Mouse (Mus musculus) midbrain, embryonic 15.5 days (tissue): Measurements from ENCODE around the gene Pip5k1b. TPM values are rescaled to one million over a fixed set of nuclear protein-coding genes. Genes with fewer than 3 reads are reported as not detected.

Experiments used
- ATAC-seq: fragments of 200-750 bp; cut with Nextera tagmentation; replicated peaks from 2 replicates; pipeline ENCODE4 v1.8.0; 2017; ENCODE audit warnings: moderate TSS enrichment
- H3K27ac ChIP-seq: fragments of 300-500 bp; sonication (generic); 2 replicates; pipeline ENCODE4 v1.5.1; 2015; ENCODE audit warnings: mild to moderate bottlenecking, inconsistent platforms
- H3K27me3 ChIP-seq: fragments of 300-500 bp; sonication (generic); replicated peaks from 2 replicates; pipeline ENCODE4 v1.6.1; 2015; ENCODE audit warnings: inconsistent platforms
- H3K36me3 ChIP-seq: fragments of 300-500 bp; sonication (generic); replicated peaks from 2 replicates; pipeline ENCODE4 v1.6.1; 2015; ENCODE audit warnings: inconsistent platforms
- H3K4me1 ChIP-seq: fragments of 300-500 bp; sonication (generic); 2 replicates; pipeline ENCODE4 v1.6.1; 2015; ENCODE audit warnings: inconsistent platforms
- H3K4me2 ChIP-seq: fragments of 300-500 bp; sonication (generic); 2 replicates; pipeline ENCODE4 v1.6.1; 2015; ENCODE audit warnings: inconsistent platforms, mild to moderate bottlenecking, moderate library complexity
- H3K4me3 ChIP-seq: fragments of 300-500 bp; sonication (generic); 2 replicates; pipeline ENCODE4 v1.5.1; 2015; ENCODE audit warnings: mild to moderate bottlenecking, inconsistent platforms
- H3K9ac ChIP-seq: fragments of 300-500 bp; sonication (generic); 2 replicates; pipeline ENCODE4 v1.6.1; 2015; ENCODE audit warnings: mild to moderate bottlenecking, inconsistent platforms
- H3K9me3 ChIP-seq: fragments of 300-500 bp; sonication (generic); 2 replicates; pipeline ENCODE4 v1.6.1; 2016; ENCODE audit warnings: inconsistent platforms
- WGBS: fragments of 180-500 bp; shearing (Covaris S2); methylation state at CpG from one replicate; pipeline ENCODE4 v1.1.7; 2015; ENCODE audit warnings: mixed read lengths; 5-methylcytosine and 5-hydroxymethylcytosine counted together
- polyA plus RNA-seq: library from polyadenylated mRNA; unstranded; fragments of >200 nt; fragmentation: Nextera tagmentation; extraction: Ambion mirVana; gene quantifications from 2 replicates; pipeline ENCODE4 v1.2.1, GENCODE M21; 2015

The Pip5k1b gene
- polyA plus RNA-seq, 1 experiment from 2014 or later, result 1.1 TPM

- ATAC-seq, result peak; percentile 98
- Histone ChIP-seq H3K36me3 (no peaks in the 10 kb centered on the region), H3K4me2 (peak within 1 kb of the TSS; percentile 61), H3K9ac (peak within 1 kb of the TSS; percentile 79), H3K9me3 (no peaks in the 10 kb centered on the region), H3K27me3 (no peaks in the 10 kb centered on the region), H3K4me1 (peaks cover 27% of the 10 kb centered on the region), H3K27ac (peak within 1 kb of the TSS; percentile 93), H3K4me3 (peak within 1 kb of the TSS; percentile 63)
- WGBS, result under 1% methylated on average over 87 of the region's 92 CpGs
Measured at GRCm38 (mm10) chr19:24476929-24477882, 78.5 kb downstream of the Pip5k1b start, which contains the start of gene Fam122a. Gene Fam122a (minus strand): TSS chr19:24477356.

- H3K36me3 ChIP-seq, result no peaks in the 10 kb centered on the region
- peak overlapping the region; percentile 79 for H3K9ac ChIP-seq
- ATAC-seq, result no peak
- H3K4me3 ChIP-seq, result peak overlapping the region; percentile 63
- H3K4me2 ChIP-seq, result peak overlapping the region; percentile 61
- H3K27me3 ChIP-seq, result no peaks in the 10 kb centered on the region
- 1% methylated on average over 11 of the region's 11 CpGs for WGBS
- no peaks in the 10 kb centered on the region for H3K9me3 ChIP-seq
- peaks cover 27% of the 10 kb centered on the region for H3K4me1 ChIP-seq
- H3K27ac ChIP-seq, result peak overlapping the region; percentile 93
Measured at GRCm38 (mm10) chr19:24476461-24476860, 79.2 kb downstream of the Pip5k1b start.

GRCm38 (mm10) chr19:24475281-24475680 lies 80.4 kb downstream of the Pip5k1b start:
- 79% methylated on average over 6 of the region's 6 CpGs for WGBS
- no peak for ATAC-seq
- H3K4me2 ChIP-seq, result peak overlapping the region; percentile 18; the same call in 1 of the 2 replicates

GRCm38 (mm10) chr19:24472512-24472911 lies 83.2 kb downstream of the Pip5k1b start:
- no peaks in the 10 kb centered on the region for H3K27me3 ChIP-seq
- no peak overlapping the region for H3K9ac ChIP-seq
- ATAC-seq, result no peak
- H3K36me3 ChIP-seq, result no peaks in the 10 kb centered on the region
- no peak overlapping the region for H3K4me3 ChIP-seq
- peaks cover 19% of the 10 kb centered on the region for H3K4me1 ChIP-seq
- H3K27ac ChIP-seq, result no peak overlapping the region
- 93% methylated on average over 5 of the region's 5 CpGs for WGBS
- H3K4me2 ChIP-seq, result no peak overlapping the region
- no peaks in the 10 kb centered on the region for H3K9me3 ChIP-seq

More at GRCm38 (mm10) chr19:24475281-24475680, 80.4 kb downstream of the Pip5k1b start:
- H3K9ac ChIP-seq, result no peak overlapping the region
- no peak overlapping the region for H3K27ac ChIP-seq
- H3K36me3 ChIP-seq, result no peaks in the 10 kb centered on the region
- H3K4me1 ChIP-seq, result peaks cover 27% of the 10 kb centered on the region
- H3K4me3 ChIP-seq, result no peak overlapping the region
- no peaks in the 10 kb centered on the region for H3K9me3 ChIP-seq
- no peaks in the 10 kb centered on the region for H3K27me3 ChIP-seq

GRCm38 (mm10) chr19:24471538-24471937 lies 84.1 kb downstream of the Pip5k1b start:
- no peaks in the 10 kb centered on the region for H3K36me3 ChIP-seq
- H3K4me2 ChIP-seq, result no peak overlapping the region
- H3K9ac ChIP-seq, result no peak overlapping the region
- H3K9me3 ChIP-seq, result no peaks in the 10 kb centered on the region
- peaks cover 19% of the 10 kb centered on the region for H3K4me1 ChIP-seq
- 87% methylated on average over 6 of the region's 6 CpGs for WGBS
- H3K27me3 ChIP-seq, result no peaks in the 10 kb centered on the region
- H3K27ac ChIP-seq, result no peak overlapping the region
- no peak for ATAC-seq
- H3K4me3 ChIP-seq, result no peak overlapping the region

GRCm38 (mm10) chr19:24469216-24469615 lies 86.5 kb downstream of the Pip5k1b start:
- H3K4me1 ChIP-seq, result peaks cover under 1% of the 10 kb centered on the region; the same call in 1 of the 2 replicates
- no peak overlapping the region for H3K9ac ChIP-seq
- H3K27ac ChIP-seq, result no peak overlapping the region
- no peak overlapping the region for H3K4me3 ChIP-seq
- ATAC-seq, result no peak
- no peak overlapping the region for H3K4me2 ChIP-seq
- H3K27me3 ChIP-seq, result no peaks in the 10 kb centered on the region
- 53% methylated on average over 4 of the region's 4 CpGs for WGBS
- H3K36me3 ChIP-seq, result no peaks in the 10 kb centered on the region
- H3K9me3 ChIP-seq, result no peaks in the 10 kb centered on the region

GRCm38 (mm10) chr19:24468616-24469015 lies 87.1 kb downstream of the Pip5k1b start:
- Histone ChIP-seq H3K36me3 (no peaks in the 10 kb centered on the region), H3K4me2 (no peak overlapping the region), H3K4me1 (no peaks in the 10 kb centered on the region), H3K27me3 (no peaks in the 10 kb centered on the region), H3K9me3 (no peaks in the 10 kb centered on the region), H3K4me3 (no peak overlapping the region), H3K27ac (no peak overlapping the region), H3K9ac (no peak overlapping the region)
- 65% methylated on average over 3 of the region's 3 CpGs for WGBS
- no peak for ATAC-seq

- H3K27me3 ChIP-seq, result no peaks in the 10 kb centered on the region
- ATAC-seq, result no peak
- no peak overlapping the region for H3K4me3 ChIP-seq
- H3K9me3 ChIP-seq, result no peaks in the 10 kb centered on the region
- WGBS, result 79% methylated on average over 2 of the region's 3 CpGs
- H3K4me2 ChIP-seq, result no peak overlapping the region
- no peaks in the 10 kb centered on the region for H3K4me1 ChIP-seq
- no peak overlapping the region for H3K9ac ChIP-seq
- H3K36me3 ChIP-seq, result no peaks in the 10 kb centered on the region
- H3K27ac ChIP-seq, result no peak overlapping the region
Measured at GRCm38 (mm10) chr19:24463011-24463410, 92.7 kb downstream of the Pip5k1b start.

- H3K4me3 ChIP-seq, result no peak overlapping the region
- no peaks in the 10 kb centered on the region for H3K9me3 ChIP-seq
- ATAC-seq, result no peak
- H3K36me3 ChIP-seq, result no peaks in the 10 kb centered on the region
- no peak overlapping the region for H3K9ac ChIP-seq
- WGBS, result 94% methylated on average over 6 of the region's 6 CpGs
- peaks cover 17% of the 10 kb centered on the region; the same call in 1 of the 2 replicates for H3K4me1 ChIP-seq
- no peak overlapping the region for H3K27ac ChIP-seq
- no peak overlapping the region for H3K4me2 ChIP-seq
- no peaks in the 10 kb centered on the region for H3K27me3 ChIP-seq
Measured at GRCm38 (mm10) chr19:24456591-24457231, 99.0 kb downstream of the Pip5k1b start.

GRCm38 (mm10) chr19:24455249-24455960 lies 100.3 kb downstream of the Pip5k1b start:
- Histone ChIP-seq H3K9me3 (no peaks in the 10 kb centered on the region), H3K27ac (no peak overlapping the region), H3K36me3 (no peaks in the 10 kb centered on the region), H3K27me3 (no peaks in the 10 kb centered on the region), H3K4me1 (peaks cover 17% of the 10 kb centered on the region; the same call in 1 of the 2 replicates), H3K9ac (no peak overlapping the region), H3K4me2 (no peak overlapping the region), H3K4me3 (no peak overlapping the region)
- 74% methylated on average over 6 of the region's 6 CpGs for WGBS
- no peak for ATAC-seq

- 88% methylated on average over 2 of the region's 2 CpGs for WGBS
- no peaks in the 10 kb centered on the region for H3K36me3 ChIP-seq
- peaks cover 17% of the 10 kb centered on the region; the same call in 1 of the 2 replicates for H3K4me1 ChIP-seq
- no peak overlapping the region for H3K4me2 ChIP-seq
- ATAC-seq, result no peak
- H3K27ac ChIP-seq, result no peak overlapping the region
- no peaks in the 10 kb centered on the region for H3K9me3 ChIP-seq
- H3K4me3 ChIP-seq, result no peak overlapping the region
- H3K27me3 ChIP-seq, result no peaks in the 10 kb centered on the region
- no peak overlapping the region for H3K9ac ChIP-seq
Measured at GRCm38 (mm10) chr19:24454451-24454850, 101.2 kb downstream of the Pip5k1b start.

GRCm38 (mm10) chr19:24453379-24453778 lies 102.3 kb downstream of the Pip5k1b start:
- Histone ChIP-seq H3K4me1 (peaks cover 17% of the 10 kb centered on the region; the same call in 1 of the 2 replicates), H3K4me2 (peak overlapping the region; percentile 30), H3K36me3 (no peaks in the 10 kb centered on the region), H3K27me3 (no peaks in the 10 kb centered on the region), H3K4me3 (peak overlapping the region; percentile 10; the same call in 1 of the 2 replicates), H3K9ac (no peak overlapping the region; the same call in 1 of the 2 replicates), H3K9me3 (no peaks in the 10 kb centered on the region), H3K27ac (peak overlapping the region; percentile 4; the same call in 1 of the 2 replicates)
- WGBS, result 15% methylated on average over 13 of the region's 13 CpGs
- ATAC-seq, result peak; percentile 62; the same call in 1 of the 2 replicates
